Mouse (Mus musculus) neural tube, embryonic 11.5 days (tissue): Measurements from ENCODE around the gene Jmjd1c. TPM values are rescaled to one million over a fixed set of nuclear protein-coding genes. Genes with fewer than 3 reads are reported as not detected.
A peak's percentile ranks its signal among the peaks of the same experiment; 100 is the strongest.

Source experiments
- ATAC-seq: fragments of 200-750 bp; cut with Nextera tagmentation; 2 replicates; pipeline ENCODE4 v1.8.0; 2017; ENCODE audit warnings: moderate number of reproducible peaks, mild to moderate bottlenecking, moderate TSS enrichment, moderate library complexity; ENCODE audit not compliant: insufficient read depth, low FRiP score, low TSS enrichment
- DNase-seq: peaks from one replicate; pipeline ENCODE4 v3.0.0-alpha.2; 2015; ENCODE audit warnings: low spot score
- H3K27ac ChIP-seq: fragments of 300-500 bp; sonication (generic); 2 replicates; pipeline ENCODE4 v1.5.1; 2014; ENCODE audit warnings: low read depth, mild to moderate bottlenecking, low read length
- H3K27me3 ChIP-seq: fragments of 300-500 bp; sonication (generic); 2 replicates; pipeline ENCODE4 v1.6.1; 2014; ENCODE audit warnings: mild to moderate bottlenecking, low read length, mixed read lengths; ENCODE audit not compliant: control insufficient read depth, insufficient read depth
- H3K36me3 ChIP-seq: fragments of 300-500 bp; sonication (generic); 2 replicates; pipeline ENCODE4 v1.6.1; 2014; ENCODE audit warnings: mild to moderate bottlenecking, low read length, moderate library complexity, mixed read lengths; ENCODE audit not compliant: control insufficient read depth, insufficient read depth
- H3K4me1 ChIP-seq: fragments of 300-500 bp; sonication (generic); 2 replicates; pipeline ENCODE4 v1.6.1; 2014; ENCODE audit warnings: low read length, mixed read lengths; ENCODE audit not compliant: control insufficient read depth, insufficient read depth
- H3K4me2 ChIP-seq: fragments of 300-500 bp; sonication (generic); 2 replicates; pipeline ENCODE4 v1.6.1; 2014; ENCODE audit warnings: low read depth, mild to moderate bottlenecking, moderate library complexity
- H3K4me3 ChIP-seq: fragments of 300-500 bp; sonication (generic); 2 replicates; pipeline ENCODE4 v1.5.1; 2014; ENCODE audit warnings: low read depth, low read length
- H3K9ac ChIP-seq: fragments of 300-500 bp; sonication (generic); 2 replicates; pipeline ENCODE4 v1.6.1; 2014; ENCODE audit warnings: mild to moderate bottlenecking, low read length
- H3K9me3 ChIP-seq: fragments of 300-500 bp; sonication (generic); 2 replicates; pipeline ENCODE4 v1.6.1; 2016; ENCODE audit warnings: low read length; ENCODE audit not compliant: control insufficient read depth
- WGBS: fragments of 180-500 bp; shearing (Covaris S2); extraction: QIAGEN DNeasy Blood & Tissue Kit; methylation state at CpG from one replicate; pipeline ENCODE4 v1.1.7; 2014; 5-methylcytosine and 5-hydroxymethylcytosine counted together
- polyA plus RNA-seq: library from polyadenylated mRNA; unstranded; fragments of >200 nt; fragmentation: Nextera tagmentation; extraction: Ambion mirVana; gene quantifications from 2 replicates; pipeline ENCODE4 v1.2.1, GENCODE M21; 2014

The Jmjd1c gene
- polyA plus RNA-seq, 1 experiment from 2014 or later, result 47.6 TPM

DNA sequence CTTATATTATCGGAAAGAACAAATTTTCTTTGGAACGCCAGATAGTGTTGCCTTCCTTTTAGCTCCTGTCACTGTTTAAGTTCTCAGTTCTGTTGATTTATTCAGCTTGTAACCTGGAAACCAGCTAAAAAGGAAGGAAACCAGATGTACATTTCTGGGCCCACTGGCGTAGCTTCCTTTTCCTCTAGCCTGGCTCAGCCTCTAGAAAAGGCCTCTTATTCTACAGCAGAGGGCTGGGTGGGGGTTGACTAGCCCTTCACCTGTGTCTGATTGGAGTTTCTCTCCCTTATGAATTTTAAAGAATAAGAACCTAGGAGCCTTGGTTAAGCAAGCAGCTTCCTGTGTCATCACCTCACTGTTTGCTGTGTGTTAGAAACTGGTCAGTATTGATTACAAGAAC lies 86.7 kb downstream of the Jmjd1c start:
- no peak overlapping the region for H3K4me3 ChIP-seq
- H3K4me2 ChIP-seq, result no peak overlapping the region
- H3K9me3 ChIP-seq, result no peaks in the 10 kb centered on the region
- no peak overlapping the region for H3K9ac ChIP-seq
- no peaks in the 10 kb centered on the region for H3K36me3 ChIP-seq
- peaks cover 5% of the 10 kb centered on the region for H3K4me1 ChIP-seq
- H3K27me3 ChIP-seq, result no peaks in the 10 kb centered on the region
- ATAC-seq (no peak), DNase-seq (no peak)
- H3K27ac ChIP-seq, result no peak overlapping the region
- WGBS, result 49% methylated on average over 3 of the region's 3 CpGs

DNA sequence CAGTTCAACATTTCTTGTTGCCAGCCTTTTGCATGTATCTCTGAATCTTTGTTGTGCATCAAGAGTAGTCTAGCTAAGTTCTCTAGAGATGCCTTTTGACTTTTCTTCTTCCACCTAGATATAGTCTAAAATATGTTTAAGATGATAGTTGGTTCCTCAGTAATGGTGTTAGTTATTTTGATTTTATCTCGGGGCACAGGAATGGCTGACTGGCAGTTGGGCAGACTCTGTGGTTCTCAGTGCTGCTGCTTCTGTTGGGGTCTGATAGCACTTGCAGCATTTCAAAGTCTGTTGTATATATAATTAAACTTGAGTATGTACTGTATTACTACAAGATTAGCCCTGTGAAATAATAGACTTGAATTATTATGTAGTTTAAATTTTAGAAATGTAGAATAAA lies 87.2 kb downstream of the Jmjd1c start:
- H3K9me3 ChIP-seq, result no peaks in the 10 kb centered on the region
- no peak for DNase-seq
- H3K4me3 ChIP-seq, result no peak overlapping the region
- H3K27me3 ChIP-seq, result no peaks in the 10 kb centered on the region
- no peak overlapping the region for H3K4me2 ChIP-seq
- no peak overlapping the region for H3K9ac ChIP-seq
- H3K4me1 ChIP-seq, result peaks cover 8% of the 10 kb centered on the region
- no peak overlapping the region for H3K27ac ChIP-seq
- ATAC-seq, result no peak
- H3K36me3 ChIP-seq, result no peaks in the 10 kb centered on the region
- WGBS, result 81% methylated on average over 1 of the region's 1 CpGs

DNA sequence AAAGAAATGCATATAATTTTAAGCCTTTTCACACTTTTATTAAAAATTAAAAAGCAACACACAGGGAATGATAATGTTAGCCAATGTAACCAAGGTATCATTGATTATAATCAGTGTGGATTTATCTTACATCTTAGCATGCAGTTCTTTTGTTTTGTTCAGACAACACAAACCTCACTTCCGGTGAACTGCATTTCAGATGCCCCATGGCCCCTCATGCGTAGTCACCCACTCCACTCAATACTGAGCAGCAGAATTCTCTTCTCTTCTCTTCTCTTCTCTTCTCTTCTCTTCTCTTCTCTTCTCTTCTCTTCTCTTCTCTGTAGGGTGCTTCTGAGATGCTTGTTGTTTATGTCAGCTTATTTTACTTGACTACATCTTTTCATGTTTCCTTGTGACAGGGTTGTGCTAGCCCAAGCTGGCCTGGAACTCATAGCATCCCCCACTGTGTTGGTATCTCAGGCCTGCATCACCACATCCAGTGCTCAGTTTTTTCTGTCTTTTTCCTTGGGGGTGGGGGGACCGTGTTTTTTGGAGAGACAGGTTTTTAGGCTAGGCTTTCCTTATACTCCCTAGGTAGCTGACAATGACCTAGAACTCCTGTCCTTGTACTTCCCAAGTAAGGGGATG lies 88.6 kb downstream of the Jmjd1c start:
- WGBS, result 61% methylated on average over 3 of the region's 3 CpGs
- Histone ChIP-seq H3K27me3 (no peaks in the 10 kb centered on the region), H3K9ac (no peak overlapping the region), H3K4me1 (peaks cover 8% of the 10 kb centered on the region), H3K36me3 (no peaks in the 10 kb centered on the region), H3K27ac (no peak overlapping the region), H3K4me3 (no peak overlapping the region), H3K9me3 (no peaks in the 10 kb centered on the region), H3K4me2 (no peak overlapping the region)
- no peak for ATAC-seq
- no peak for DNase-seq

- peak; percentile 92 for ATAC-seq
- peak; percentile 80 for DNase-seq
- Histone ChIP-seq H3K4me2 (peak overlapping the region; percentile 68), H3K27me3 (no peaks in the 10 kb centered on the region), H3K9ac (peak overlapping the region; percentile 75), H3K27ac (peak overlapping the region; percentile 97), H3K4me3 (peak overlapping the region; percentile 44), H3K36me3 (no peaks in the 10 kb centered on the region), H3K4me1 (peaks cover 8% of the 10 kb centered on the region), H3K9me3 (no peaks in the 10 kb centered on the region)
- WGBS, result under 1% methylated on average over 23 of the region's 23 CpGs
Observed at GRCm38 (mm10) chr10:67185491-67186081, 89.7 kb downstream of the Jmjd1c start.

DNA sequence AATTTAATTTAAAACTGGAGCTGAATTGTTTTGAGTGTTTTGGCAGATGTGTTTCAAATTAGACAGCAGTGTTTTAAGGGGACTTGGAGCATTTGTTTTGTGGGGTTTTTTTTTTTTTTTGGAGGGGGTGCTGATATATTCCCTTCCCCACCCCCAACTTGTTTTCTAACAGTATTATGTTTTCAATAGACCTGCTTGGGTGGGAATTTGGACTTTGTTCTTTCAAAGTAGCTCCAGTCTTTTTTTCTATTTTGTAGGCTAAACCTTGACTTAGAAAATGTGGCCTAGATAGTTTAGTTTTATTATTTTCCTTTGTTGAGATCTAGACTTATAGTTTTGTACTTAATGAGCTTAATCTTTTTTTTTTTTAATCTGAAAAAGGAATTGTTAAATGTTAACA lies 90.6 kb downstream of the Jmjd1c start:
- no peaks in the 10 kb centered on the region for H3K9me3 ChIP-seq
- peak overlapping the region; percentile 44 for H3K4me3 ChIP-seq
- no peak overlapping the region for H3K9ac ChIP-seq
- ATAC-seq, result no peak
- no peaks in the 10 kb centered on the region for H3K27me3 ChIP-seq
- no peaks in the 10 kb centered on the region for H3K36me3 ChIP-seq
- peak overlapping the region; percentile 97; the same call in 1 of the 2 replicates for H3K27ac ChIP-seq
- H3K4me1 ChIP-seq, result peaks cover 8% of the 10 kb centered on the region
- H3K4me2 ChIP-seq, result peak overlapping the region; percentile 68
- DNase-seq, result no peak

- H3K27ac ChIP-seq, result no peak overlapping the region
- peaks cover 8% of the 10 kb centered on the region for H3K4me1 ChIP-seq
- peak overlapping the region; percentile 44 for H3K4me3 ChIP-seq
- DNase-seq (peak; percentile 39), ATAC-seq (no peak)
- H3K36me3 ChIP-seq, result no peaks in the 10 kb centered on the region
- no peaks in the 10 kb centered on the region for H3K9me3 ChIP-seq
- peak overlapping the region; percentile 68 for H3K4me2 ChIP-seq
- no peak overlapping the region for H3K9ac ChIP-seq
- 8% methylated on average over 5 of the region's 5 CpGs for WGBS
- no peaks in the 10 kb centered on the region for H3K27me3 ChIP-seq
Observed at GRCm38 (mm10) chr10:67187001-67187453, 91.1 kb downstream of the Jmjd1c start.

GRCm38 (mm10) chr10:67187952-67188351 lies 92.0 kb downstream of the Jmjd1c start:
- no peak for DNase-seq
- peak overlapping the region; percentile 44; the same call in 1 of the 2 replicates for H3K4me3 ChIP-seq
- ATAC-seq, result no peak
- H3K9ac ChIP-seq, result no peak overlapping the region
- no peaks in the 10 kb centered on the region for H3K9me3 ChIP-seq
- H3K36me3 ChIP-seq, result no peaks in the 10 kb centered on the region
- peaks cover 8% of the 10 kb centered on the region for H3K4me1 ChIP-seq
- no peaks in the 10 kb centered on the region for H3K27me3 ChIP-seq
- peak overlapping the region; percentile 29 for H3K4me2 ChIP-seq
- no peak overlapping the region for H3K27ac ChIP-seq
- WGBS, result 89% methylated on average over 2 of the region's 2 CpGs

GRCm38 (mm10) chr10:67189057-67189456 lies 93.1 kb downstream of the Jmjd1c start:
- H3K27ac ChIP-seq, result no peak overlapping the region

GRCm38 (mm10) chr10:67190261-67190660 lies 94.3 kb downstream of the Jmjd1c start:
- Histone ChIP-seq H3K4me3 (no peak overlapping the region), H3K9me3 (no peaks in the 10 kb centered on the region), H3K9ac (no peak overlapping the region), H3K36me3 (no peaks in the 10 kb centered on the region), H3K4me2 (no peak overlapping the region), H3K27ac (no peak overlapping the region), H3K4me1 (peaks cover 8% of the 10 kb centered on the region), H3K27me3 (no peaks in the 10 kb centered on the region)
- WGBS, result 100% methylated on average over 1 of the region's 1 CpGs
- ATAC-seq (no peak), DNase-seq (no peak)

More at GRCm38 (mm10) chr10:67189057-67189456, 93.1 kb downstream of the Jmjd1c start:
- no peaks in the 10 kb centered on the region for H3K36me3 ChIP-seq
- H3K9ac ChIP-seq, result no peak overlapping the region
- H3K4me2 ChIP-seq, result no peak overlapping the region
- H3K4me3 ChIP-seq, result no peak overlapping the region
- H3K9me3 ChIP-seq, result no peaks in the 10 kb centered on the region
- no peak for DNase-seq
- peaks cover 8% of the 10 kb centered on the region for H3K4me1 ChIP-seq
- no peaks in the 10 kb centered on the region for H3K27me3 ChIP-seq
- ATAC-seq, result no peak
